In the genomic region with DNA sequence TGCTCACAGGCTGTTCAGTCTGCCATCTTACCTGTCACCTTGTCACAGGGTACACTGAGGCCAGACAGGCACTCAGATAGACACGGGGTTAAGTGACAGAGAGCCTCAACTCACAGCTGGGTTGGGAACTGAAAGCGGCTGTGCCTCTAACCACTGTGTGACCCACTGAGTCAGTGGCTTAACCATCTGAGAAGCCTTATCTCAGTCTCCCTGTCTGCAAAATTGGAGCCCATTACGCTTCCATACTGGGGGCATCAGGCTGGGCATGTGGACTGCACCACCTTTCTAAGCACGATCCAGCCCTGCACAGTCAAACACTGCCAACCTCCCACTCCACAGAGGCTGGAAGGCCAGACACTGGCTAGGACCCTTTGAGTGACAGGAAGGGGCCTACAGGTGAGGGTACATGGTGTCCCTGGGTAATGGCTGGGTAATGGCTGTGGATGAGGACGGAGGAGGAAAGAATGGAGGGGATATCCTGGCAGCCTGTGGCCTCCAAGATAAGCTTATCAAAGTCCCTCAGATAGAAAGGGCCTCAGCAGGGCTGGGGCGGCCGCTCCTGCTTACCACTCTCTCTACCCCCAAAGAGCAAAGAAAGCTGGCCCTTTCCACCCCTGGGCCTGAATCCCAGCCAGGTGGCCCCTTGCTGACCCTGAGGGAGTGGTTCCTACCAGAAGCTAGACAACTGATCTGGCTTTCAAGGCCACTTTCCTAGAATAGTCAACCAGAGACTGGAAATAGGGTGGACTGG, we compare ENCODE assay signal across 10 mouse cellular contexts. TPM values are rescaled to one million over a fixed set of nuclear protein-coding genes. Genes with fewer than 3 reads are reported as not detected.
DNase-seq lines count a peak whose midpoint lies in the region; ATAC-seq and TF ChIP-seq lines count a peak whose summit lies in the region.
"Had no signal": no experiment of that assay in that cellular context is flagged by ENCODE, and none has a peak within 500 bp of the region (broad histone marks: within the 10 kb centered on the region; RNA-seq: fewer than 3 reads in every experiment).

No protein-coding gene starts in this region.

- peak; percentile 27 for DNase-seq in kidney, postnatal 0 days (ENCODE audit: low spot score)
- DNase-seq in kidney, postnatal 14 days = no peak
- peak; percentile 73 to 80 for DNase-seq in spleen, postnatal 10 days (ENCODE audit: low spot score in 2 of 2)
- DNase-seq in cerebellum, postnatal 25 days = no peak
- DNase-seq in embryo, embryonic 10.5 days (ENCODE audit: low spot score) = no peak
- DNase-seq: right cerebral cortex, adult 18-20 months had no signal

- ATAC-seq in kidney, postnatal 0 days (replicated peaks; ENCODE audit: low FRiP score, low read depth) = no peak
- peak; percentile 82 for ATAC-seq in erythroid progenitor cell, adult 5-6 weeks (replicated peaks; ENCODE audit: low FRiP score, poor library complexity, severe bottlenecking)
- peak; percentile 25; the same call in 1 of the 2 replicates for ATAC-seq in intestine, postnatal 0 days
- no peak for ATAC-seq in CD4-positive, CD25-positive, alpha-beta regulatory T cell, adult 4 months

- H3K27ac ChIP-seq in kidney, postnatal 0 days = no peak overlapping the region
- H3K27ac ChIP-seq in intestine, postnatal 0 days (ENCODE audit: low read depth, low read length) = no peak overlapping the region
- H3K27ac ChIP-seq: limb, embryonic 12.5 days had no signal

- no peak for TF ChIP-seq CTCF in kidney, postnatal 0 days (IDR thresholded peaks at IDR 0.05; ENCODE audit: low read depth)
- TF ChIP-seq CTCF in intestine, postnatal 0 days (IDR thresholded peaks at IDR 0.05; ENCODE audit: low read depth) = no peak

- no peaks in the 10 kb centered on the region for H3K27me3 ChIP-seq in kidney, postnatal 0 days (ENCODE audit: insufficient read depth, low read length)
- no peaks in the 10 kb centered on the region for H3K27me3 ChIP-seq in intestine, postnatal 0 days (replicated peaks; ENCODE audit: control insufficient read depth, insufficient read depth, low read length)

- no peak overlapping the region for H3K9ac ChIP-seq in kidney, postnatal 0 days (ENCODE audit: low read depth, low read length)
- H3K9ac ChIP-seq in intestine, postnatal 0 days (ENCODE audit: low read depth, low read length) = no peak overlapping the region
- H3K9ac ChIP-seq: limb, embryonic 12.5 days had no signal

- no peaks in the 10 kb centered on the region for H3K9me3 ChIP-seq in kidney, postnatal 0 days (replicated peaks; ENCODE audit: low read length)
- H3K9me3 ChIP-seq in intestine, postnatal 0 days (ENCODE audit: control insufficient read depth) = no peaks in the 10 kb centered on the region
- H3K9me3 ChIP-seq: limb, embryonic 12.5 days had no signal

- H3K36me3 ChIP-seq in kidney, postnatal 0 days (ENCODE audit: insufficient read depth, low read length) = 0 out of 2 replicates have a peak, but pooled peaks cover 4% of the 10 kb centered on the region
- H3K36me3 ChIP-seq in intestine, postnatal 0 days (ENCODE audit: control insufficient read depth, insufficient read depth) = peaks cover 49% of the 10 kb centered on the region; the same call in 1 of the 2 replicates
- H3K36me3 ChIP-seq: limb, embryonic 12.5 days had no signal

- H3K4me2 ChIP-seq in kidney, postnatal 0 days (ENCODE audit: low read length) = no peak overlapping the region
- peak overlapping the region; percentile 21; the same call in 1 of the 2 replicates for H3K4me2 ChIP-seq in intestine, postnatal 0 days (replicated peaks; ENCODE audit: low read depth)
- H3K4me2 ChIP-seq: limb, embryonic 12.5 days had no signal

- peaks cover 26% of the 10 kb centered on the region for H3K4me1 ChIP-seq in kidney, postnatal 0 days (replicated peaks; ENCODE audit: insufficient read depth, low read length)
- H3K4me1 ChIP-seq in intestine, postnatal 0 days (replicated peaks; ENCODE audit: control insufficient read depth, insufficient read depth, low read length) = peaks cover 17% of the 10 kb centered on the region

- WGBS in kidney, postnatal 0 days = 74% methylated on average over 7 of the region's 7 CpGs
- WGBS in intestine, postnatal 0 days = 49% methylated on average over 7 of the region's 7 CpGs

- no peak overlapping the region for H3K4me3 ChIP-seq in kidney, postnatal 0 days (replicated peaks; ENCODE audit: low read depth, low read length)
- no peak overlapping the region for H3K4me3 ChIP-seq in intestine, postnatal 0 days (ENCODE audit: low read depth, low read length)
- H3K4me3 ChIP-seq: limb, embryonic 12.5 days had no signal

RNA-seq across cellular contexts. Expression of gene Tgm2, which starts 4.4 kb away (rescaled TPM):
- polyA plus RNA-seq in kidney, postnatal 0 days (2015; fragmentation: Nextera tagmentation; extraction: Ambion mirVana) = 26.9 and 31.7 TPM in 2 replicates
- total RNA-seq in erythroid progenitor cell, adult 5-6 weeks (2015; ENCODE audit: low replicate concordance) = 16.3 and 27.4 TPM in 2 replicates
- total RNA-seq in erythroid progenitor cell, adult 5-6 weeks (2017; ENCODE audit: low replicate concordance) = 23.0 and 33.9 TPM in 2 replicates
- 40.0 and 40.4 TPM in 2 replicates for polyA plus RNA-seq in intestine, postnatal 0 days (2015; fragmentation: Nextera tagmentation; extraction: Ambion mirVana)
- polyA plus RNA-seq in CD4-positive, CD25-positive, alpha-beta regulatory T cell, adult 4 months (2017; shearing (Covaris generic)) = 1 to 10 TPM; 3.1 to 4.4 TPM

Comparison
In these comparisons a context has a peak if more than half of its experiments do, and no peak if none do; other contexts are left out.
1. DNase-seq: peak in kidney, postnatal 0 days (single experiment) and spleen, postnatal 10 days (2 of 2); none in kidney, postnatal 14 days (single experiment), cerebellum, postnatal 25 days (0 of 2) and embryo, embryonic 10.5 days (single experiment).
2. ATAC-seq: peak in erythroid progenitor cell, adult 5-6 weeks (single experiment) and intestine, postnatal 0 days (single experiment); none in kidney, postnatal 0 days (single experiment) and CD4-positive, CD25-positive, alpha-beta regulatory T cell, adult 4 months (single experiment).